Mouse (Mus musculus): ENCODE measurements around the gene Scpep1. TPM values are rescaled to one million over a fixed set of nuclear protein-coding genes. Genes with fewer than 3 reads are reported as not detected.
"Not testable (repeated sequence)": the region's sequence is repeated elsewhere in the genome, so short reads cannot be mapped to it uniquely, and the experiment has no call there.

The Scpep1 gene
- polyA plus RNA-seq, 2 experiments from 2014 or later = 13.7 to 19.0 TPM

DNA sequence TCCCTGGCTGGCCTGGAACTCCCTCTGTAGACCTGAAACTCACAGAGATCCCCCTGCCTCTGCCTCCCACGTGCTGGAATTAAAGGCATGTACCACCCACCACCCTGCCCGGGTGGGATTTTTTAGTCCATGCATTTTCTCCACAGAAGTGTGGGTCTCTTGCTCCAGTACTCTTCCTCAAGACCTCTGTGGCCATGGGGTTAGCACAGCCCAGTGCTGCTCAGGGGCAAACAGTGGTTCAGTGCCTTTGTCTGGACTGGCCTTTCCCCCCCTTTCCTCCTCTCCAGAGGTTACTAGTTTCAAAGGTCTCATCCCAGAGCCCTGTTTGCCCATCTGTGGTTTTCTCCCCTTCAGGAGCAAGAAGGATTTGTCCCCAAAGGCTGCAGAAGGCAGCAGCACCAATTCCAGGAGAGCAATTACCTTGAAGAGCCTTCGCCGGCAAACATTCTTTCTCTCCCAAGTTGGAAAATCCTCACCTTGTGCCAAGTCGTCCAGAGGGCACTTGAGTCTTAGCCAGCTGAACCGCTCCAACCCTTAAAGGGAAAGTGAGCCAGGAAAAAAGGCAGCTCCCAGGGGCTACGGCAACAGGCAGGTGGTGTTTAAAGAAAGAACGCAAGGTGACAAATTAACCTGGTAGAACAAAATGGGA lies 45.8 kb downstream of the Scpep1 start:
- no peak for ATAC-seq

DNA sequence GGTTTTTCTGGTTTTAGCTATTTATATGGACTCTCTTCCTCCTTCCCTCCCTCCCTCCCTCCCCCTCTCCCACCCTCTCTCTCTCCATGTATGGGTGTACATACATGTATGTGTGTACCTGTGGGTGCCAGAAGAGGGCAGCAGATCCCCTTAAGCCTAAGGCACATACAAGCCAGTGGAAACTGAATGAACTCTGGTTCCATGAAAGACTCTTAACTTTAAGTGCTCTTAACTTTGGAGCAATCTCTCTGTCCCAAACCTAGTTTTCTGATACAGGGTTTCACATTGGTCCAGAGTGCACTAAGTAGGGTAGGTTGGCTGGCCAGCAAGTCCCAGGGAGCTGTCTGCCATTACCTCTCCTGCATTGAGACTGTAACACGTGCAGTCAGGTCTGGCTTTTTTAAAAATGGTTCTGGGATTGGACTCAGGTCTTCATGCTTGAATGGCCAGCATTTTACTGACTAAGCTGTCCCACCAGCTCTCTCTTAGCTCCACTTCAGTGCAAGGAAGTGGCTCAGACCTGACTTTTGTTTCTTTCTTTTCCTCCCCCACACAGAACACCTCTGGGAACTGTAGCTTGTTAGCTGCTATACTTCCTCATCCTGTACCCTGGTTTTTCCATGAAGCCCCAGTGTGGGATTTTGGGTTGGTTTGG lies 46.6 kb downstream of the Scpep1 start:
- peak; percentile 54 for ATAC-seq

DNA sequence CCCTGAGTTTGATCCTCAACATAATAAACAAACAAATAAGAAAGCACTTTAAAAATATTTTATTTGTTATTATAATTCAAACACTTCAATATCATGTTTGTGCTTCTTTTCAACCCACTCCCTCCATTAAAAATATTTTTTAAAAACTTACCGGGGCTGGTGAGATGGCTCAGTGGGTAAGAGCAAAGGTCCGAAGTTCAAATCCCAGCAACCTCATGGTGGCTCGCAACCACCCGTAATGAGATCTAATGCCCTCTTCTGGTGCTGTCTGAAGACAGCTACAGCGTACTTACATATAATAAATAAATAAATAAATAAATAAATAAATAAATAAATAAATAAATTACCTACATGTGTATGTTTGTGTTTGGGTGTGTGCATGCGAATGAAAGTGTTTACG lies 47.4 kb downstream of the Scpep1 start:
- ATAC-seq = no peak

DNA sequence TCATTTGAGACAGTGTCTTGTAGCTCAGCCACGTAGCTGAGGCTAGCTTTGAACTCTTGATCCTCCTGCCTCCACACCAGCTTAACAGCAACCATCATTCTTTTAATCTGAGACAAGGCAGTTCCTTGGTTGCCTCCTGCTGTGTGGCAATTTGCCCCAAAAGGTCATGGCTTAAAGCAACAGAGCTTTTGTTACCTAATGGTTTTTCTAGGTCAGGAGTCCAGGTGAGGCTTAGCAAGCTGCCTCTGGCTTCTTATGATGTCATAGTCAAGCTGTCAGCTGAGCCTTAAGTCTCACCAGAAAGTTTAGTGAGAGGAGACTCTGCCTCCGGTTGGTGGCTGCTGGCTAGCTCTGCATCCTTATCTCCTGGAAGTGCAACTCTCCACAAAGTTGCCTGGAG lies 49.6 kb downstream of the Scpep1 start:
- no peak for ATAC-seq

DNA sequence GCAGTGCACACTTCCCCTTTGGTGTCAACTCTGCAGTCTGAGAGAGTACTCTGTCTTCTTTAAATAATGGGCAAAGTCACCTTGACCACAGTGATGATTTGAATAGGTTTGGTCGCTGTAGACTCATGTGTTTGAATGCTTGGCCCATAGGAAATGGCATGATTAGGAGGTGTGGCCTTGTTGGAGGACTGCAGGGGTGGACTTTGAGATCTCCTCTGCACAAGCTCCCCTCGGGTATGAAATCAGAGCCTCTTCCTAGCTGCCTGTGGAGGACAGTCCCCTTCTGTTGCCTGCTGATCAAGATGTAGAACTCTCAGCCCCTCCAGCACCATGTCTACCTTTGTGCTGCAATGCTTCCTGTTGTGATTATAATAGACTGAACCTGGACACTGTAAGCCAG lies 51.2 kb downstream of the Scpep1 start:
- no peak for ATAC-seq

DNA sequence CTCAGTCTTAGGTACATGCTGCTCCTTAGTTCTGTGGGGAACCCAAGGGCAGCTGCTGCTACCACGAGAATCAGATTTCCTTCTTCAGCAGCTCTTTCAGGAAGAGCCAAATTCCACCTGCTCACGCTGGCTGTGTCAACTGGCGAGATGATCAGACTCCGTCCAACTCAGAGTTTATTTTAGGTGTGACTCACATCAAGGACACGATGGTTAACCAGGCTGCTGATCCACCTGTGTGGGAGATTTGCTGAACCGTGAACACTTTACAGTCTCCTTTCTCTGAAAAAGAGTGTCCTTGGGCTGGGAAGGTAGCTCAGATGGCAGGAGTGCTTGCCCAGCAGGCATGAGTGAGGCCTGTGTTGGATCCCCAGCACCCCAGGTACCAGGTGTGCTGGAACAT lies 52.5 kb downstream of the Scpep1 start:
- no peak for ATAC-seq

DNA sequence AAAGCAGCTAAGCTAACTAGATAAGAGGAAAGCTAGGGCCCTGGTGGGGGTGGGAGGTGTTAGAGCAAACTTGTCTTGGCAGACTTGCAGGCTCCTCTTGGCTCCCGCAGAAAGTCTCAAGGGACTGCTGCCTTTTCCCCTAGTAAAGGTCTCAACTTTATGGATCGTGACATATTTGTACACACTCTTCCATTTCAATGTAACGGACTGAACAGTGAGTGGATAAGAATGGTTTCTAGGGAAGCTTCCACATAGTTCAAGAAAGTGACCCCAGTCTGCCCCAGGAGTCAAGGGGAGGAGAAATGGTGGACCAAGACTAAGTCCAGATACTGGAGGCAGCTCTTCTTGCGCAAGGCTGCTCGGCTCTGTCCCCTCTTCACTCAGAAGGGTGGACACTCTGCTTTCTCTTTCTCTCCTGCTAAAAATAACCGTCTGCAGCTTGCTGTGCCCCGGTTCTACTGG lies 53.9 kb downstream of the Scpep1 start:
- ATAC-seq = no peak

DNA sequence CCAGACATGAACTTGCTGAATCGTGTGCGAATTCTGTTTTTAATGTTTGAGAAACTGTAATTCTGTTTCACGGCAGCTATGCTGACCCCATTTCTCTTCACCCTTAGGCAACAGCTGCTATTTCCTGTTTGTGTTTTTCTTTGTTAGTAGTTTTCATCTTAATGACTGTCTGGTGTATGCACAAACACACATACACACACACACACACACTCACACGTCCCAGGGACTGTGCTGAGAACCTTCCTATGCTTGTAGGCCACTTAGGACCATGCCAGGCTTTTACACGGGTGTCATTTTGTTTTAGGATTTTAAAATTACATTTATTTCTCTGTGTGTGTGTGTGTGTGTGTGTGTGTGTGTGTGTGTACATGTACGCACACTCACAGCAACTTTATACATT lies 55.7 kb downstream of the Scpep1 start:
- ATAC-seq = no peak

DNA sequence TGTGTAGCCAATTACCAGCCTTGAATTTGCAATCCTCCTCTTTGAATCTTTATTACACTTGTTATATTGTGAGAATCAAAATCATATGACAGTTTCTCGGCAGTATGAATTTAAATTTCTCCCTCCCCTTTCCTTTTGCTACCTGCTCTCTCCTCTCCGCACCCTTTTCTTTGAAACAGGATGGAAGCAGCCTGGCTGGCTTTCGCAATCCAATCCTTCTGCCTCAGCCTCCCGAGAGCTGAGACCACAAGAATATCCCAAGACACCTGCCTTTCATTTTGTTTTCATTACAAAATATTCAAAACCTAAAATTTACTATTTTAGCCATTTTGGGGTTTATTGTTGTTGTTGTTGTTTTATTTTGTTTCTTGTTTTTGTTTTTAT lies 56.9 kb downstream of the Scpep1 start:
- no peak for ATAC-seq

DNA sequence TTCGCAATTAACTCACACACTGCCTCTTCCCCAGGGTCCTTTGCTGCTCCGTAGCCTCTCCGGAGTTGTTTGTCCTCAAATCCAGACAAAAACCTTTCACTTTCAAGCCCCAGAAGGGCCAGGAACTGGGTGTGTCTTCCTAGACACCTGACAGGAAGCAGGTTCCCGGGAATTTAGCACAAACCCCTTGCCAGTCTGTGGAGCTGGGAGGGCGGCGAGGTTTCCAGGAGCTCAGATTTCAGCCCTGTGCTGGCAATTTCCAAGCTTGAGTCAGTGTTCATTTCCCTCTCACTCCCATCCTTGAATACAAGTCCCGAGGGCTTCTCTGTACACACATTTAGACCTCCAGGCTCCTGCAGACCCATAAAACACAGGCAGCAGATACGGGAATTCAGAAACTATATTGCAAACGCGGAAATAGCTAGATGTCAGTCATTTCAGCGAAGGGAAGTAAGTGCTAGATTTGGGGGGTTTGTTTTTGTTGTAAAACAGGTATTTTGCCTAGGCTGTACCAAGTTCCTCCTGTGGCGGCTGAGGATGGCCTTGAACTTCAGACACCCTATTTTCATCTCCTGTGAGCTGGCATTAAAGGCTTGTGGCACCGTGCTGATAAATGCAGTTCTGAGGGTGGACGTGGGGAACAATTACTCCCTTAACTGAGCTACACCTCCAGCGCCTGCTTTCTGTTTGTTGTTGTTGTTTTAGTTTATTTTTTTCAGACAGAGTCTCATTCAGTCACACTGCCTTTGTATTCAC lies 57.5 kb downstream of the Scpep1 start:
- no peak for ATAC-seq

DNA sequence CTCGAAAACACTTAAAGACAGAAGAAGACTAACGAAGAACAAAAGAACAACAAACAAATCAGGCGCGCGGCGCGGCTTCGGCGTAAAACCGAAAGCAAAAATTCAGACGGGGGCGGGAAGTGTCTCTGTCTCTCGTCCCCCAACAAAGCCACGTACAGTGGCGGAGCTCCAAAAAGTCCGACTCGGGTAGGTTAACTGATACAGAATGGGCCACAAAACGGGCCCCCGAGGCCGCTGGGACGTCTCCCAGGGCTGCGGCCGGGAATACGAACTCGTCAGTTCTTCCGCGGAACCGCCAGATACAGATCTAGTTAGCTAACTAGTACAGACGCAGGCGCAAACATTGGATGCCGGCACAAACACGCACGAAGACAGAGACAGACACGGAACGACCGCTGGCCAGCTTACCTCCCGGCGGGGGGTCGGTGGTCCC lies 59.4 kb downstream of the Scpep1 start:
- not testable (repeated sequence) for ATAC-seq

DNA sequence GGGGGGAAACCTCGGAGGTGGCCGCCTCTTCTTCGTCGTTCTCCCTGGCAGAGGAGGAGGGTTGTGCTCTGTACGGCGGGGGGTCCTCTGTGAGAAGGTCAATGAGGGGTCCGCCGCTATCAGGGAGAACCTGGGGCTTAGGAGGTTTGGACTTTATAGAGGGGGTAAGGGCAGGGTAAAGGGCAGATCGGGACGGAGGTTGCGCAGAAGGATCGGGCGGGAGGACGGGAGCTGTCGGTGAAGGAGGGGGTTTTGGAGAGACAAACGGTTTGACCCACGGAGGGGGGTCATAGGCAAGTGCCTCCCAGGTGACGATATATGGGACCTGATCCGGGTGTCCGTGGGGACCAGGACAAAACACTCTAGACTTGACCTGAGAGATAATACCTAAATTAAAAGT lies 60.0 kb downstream of the Scpep1 start:
- ATAC-seq = not testable (repeated sequence)

DNA sequence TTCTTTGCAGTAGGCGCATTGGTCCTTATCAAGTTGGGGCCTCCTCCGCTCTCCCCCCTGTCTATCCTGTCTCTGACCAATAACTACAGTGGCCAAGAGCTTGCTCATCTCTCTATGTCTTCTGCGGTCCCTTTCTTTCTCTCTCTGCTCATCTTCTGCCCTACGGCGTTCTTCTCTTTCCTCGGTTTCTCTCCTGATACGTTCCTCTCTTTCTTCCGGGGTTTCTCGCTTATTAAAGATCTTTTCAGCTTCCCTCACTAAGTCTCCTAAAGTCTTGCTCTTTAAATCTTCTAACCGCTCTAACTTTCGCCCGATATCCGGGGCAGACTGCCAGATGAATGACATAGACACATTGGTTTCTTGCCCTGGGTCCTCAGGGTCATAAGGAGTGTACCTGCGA lies 61.0 kb downstream of the Scpep1 start:
- not testable (repeated sequence) for ATAC-seq

DNA sequence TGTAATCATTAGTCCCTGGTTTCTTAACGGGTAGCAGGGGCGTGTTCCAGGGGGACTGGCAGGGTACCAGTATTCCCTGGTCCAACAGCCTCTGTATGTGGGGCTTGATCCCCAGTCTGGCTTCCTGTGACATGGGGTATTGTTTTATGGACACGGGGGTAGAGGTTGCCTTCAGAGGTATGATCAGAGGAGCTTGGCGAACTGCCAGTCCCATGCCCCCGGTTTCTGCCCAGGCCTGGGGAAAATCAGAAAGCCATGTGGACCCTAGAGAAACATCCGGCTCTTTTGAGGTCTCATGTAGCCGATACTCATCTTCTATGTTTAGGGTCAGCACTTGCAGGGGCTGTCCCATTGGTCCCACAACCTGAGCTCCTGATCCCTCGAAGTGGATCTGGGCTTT lies 61.8 kb downstream of the Scpep1 start:
- ATAC-seq = not testable (repeated sequence)

DNA sequence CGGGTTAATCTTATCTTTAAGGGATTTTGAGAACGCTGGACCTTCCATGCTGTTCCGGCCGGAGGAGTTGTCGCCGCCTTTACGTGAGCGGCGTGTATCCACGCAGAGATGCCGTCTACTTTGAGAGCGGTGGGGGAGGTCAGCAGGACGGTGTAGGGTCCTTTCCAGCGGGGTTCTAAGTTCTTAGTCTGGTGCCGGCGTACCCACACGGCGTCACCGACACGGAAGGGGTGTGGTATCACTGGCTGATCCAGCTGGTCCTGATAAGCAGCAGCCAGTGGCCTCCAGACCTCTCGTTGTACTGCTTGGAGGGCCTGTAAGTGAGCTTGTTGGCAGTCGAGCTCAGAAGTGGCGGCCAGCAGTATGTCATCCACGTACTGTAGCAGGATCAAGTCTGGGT lies 62.5 kb downstream of the Scpep1 start:
- ATAC-seq = not testable (repeated sequence)

DNA sequence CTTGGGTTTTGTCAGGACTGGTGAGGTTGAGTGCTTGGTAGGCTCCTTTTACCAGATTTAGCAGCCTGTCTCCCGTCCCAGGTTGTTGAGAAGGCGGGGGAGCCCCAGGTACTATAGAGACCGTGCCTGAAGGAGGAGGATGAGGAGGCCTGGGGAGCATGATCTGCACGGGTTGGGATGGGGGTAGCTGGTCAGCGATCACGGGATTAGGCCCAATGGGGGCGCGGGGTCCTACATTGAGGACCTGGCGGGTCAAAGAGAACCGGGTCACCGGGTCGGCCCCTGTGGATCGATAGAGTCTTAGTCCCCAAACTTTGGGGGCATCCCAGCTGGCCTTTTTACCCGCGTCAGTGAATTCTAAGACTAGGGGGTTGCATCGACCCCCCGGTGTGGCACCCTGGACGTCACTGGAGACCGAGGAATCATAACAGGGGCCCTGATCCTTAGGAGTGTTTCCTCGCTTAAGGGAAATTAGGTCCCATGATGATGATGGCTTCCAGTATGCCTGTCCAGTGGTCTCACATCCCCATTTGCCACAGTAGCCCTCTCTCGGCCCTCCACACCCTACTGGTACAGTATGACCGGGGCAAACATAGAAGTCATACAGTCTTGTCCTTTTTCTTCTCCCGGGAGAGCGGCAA lies 63.2 kb downstream of the Scpep1 start:
- not testable (repeated sequence) for ATAC-seq

DNA sequence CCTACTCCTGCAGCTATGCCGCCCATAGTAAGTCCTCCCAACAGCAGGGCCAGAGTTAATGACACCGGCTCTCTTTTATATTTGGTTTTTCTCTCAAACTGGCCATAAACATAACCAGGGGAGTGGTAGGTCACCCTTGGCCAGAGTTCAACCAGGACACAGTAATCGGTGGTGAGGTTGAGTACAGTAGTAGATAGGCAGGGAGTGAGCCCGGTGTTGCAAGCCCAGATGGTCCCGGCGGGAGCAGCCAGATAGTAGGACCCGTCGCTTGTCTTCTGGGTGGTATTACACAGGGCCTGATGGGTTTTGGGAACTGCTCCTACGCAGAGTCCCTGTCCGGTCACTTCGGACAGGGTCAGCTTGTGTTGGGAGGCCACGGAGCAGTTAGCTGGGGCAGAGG lies 63.8 kb downstream of the Scpep1 start:
- ATAC-seq = not testable (repeated sequence)

DNA sequence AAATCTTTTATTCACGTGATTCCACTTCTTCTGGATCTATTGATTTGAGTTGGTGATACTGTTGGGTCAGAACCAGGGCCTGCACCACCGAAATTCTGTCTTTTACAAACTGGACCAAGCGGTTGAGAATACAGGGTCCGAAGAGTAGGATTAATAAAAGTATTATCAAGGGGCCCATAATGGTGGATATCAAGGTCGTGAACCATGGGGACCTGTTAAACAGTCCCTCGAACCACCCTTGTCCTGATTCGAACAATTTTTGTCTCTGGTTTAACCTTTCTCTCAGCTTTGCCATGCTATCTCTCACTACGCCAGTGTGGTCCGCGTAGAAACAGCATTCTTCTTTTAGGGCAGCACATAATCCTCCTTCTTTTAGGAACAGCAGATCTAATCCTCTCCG lies 64.4 kb downstream of the Scpep1 start:
- not testable (repeated sequence) for ATAC-seq

DNA sequence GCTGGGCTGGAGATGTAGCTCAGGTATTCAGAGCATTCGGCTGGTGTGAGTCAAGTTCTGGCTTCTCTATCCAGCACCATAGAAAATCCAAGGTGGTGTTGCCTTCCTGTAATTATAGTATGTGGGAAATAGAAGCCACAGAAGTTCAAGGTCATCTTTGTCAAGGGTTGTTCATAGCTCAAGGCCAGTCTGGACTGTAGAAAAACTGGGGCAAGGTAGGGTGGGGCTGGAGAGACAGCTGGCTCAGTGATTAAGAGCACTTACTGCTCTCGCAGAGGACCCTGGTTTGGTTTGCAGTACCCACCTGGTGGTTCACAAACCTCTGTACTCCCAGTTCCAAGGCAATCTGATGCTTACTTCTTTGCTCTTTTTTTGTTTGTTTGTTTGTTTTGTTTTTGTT lies 66.3 kb downstream of the Scpep1 start:
- ATAC-seq = no peak

DNA sequence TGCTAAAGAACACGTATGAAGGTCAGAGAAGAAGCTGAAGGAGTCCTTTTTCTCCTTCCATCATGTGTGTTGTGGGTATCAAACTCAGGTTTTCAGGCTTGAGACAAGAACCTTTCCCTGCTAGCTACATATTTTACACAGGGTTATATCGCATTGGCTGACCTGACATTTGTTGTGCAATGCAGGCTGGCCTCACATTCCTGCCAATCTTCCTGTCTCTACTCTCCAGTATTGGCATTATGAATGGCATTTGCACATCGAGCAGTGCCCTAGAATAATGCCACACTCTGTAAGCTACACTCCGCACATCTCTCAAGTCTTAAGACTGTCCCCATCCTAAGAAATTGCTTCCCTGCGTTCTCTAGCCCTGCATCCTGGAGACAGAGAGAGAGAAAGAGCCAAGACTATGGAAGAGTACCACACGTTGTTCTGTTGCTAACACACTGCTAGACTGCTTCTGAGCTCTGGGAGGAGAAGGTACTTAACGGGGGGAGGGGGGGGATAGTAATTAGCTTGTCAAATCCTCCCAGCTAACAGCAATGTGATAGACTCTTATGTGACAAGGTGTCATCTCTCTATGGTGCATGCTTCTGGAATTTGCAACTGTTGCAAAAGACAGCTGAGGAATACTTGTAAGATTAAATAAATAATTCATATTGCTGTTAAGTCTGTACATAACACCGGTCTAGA lies 70.7 kb downstream of the Scpep1 start:
- no peak for ATAC-seq

DNA sequence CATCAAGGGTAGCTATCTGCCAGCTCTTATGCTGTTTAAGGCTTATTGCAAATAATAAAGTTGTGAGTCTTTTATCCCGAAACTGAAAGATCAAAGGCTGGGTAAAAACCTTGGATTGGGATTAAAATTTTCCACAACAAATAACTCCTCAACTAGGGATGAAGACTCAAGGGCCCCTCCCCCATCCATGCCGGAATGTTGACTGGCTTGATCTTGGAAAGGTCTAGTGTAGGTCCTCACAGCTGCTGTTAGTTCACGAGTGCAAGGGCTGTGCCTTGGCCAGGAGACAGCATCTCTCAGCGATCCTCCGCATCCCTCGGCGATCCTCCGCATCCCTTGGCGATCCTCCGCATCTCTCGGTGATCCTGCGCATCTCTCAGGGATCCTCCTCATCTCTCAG lies 77.3 kb downstream of the Scpep1 start:
- no peak for ATAC-seq
